Mouse (Mus musculus) urinary bladder, postnatal 10 days (tissue): ENCODE measurements at regions not wholly inside any gene's neighbourhood (a gene's known extent, or its start where the extent isn't known, plus 50 kb on each side); places are given as distances from the start of the nearest gene placed in this dataset.

ENCODE experiments used
- DNase-seq: peaks from one replicate; pipeline ENCODE4 v3.0.0; 2022; ENCODE audit warnings: low spot score

GRCm38 (mm10) chr16:20800038-20800437, 65.7 kb upstream of the Thpo start:
- no peak for DNase-seq

- no peak for DNase-seq
These were observed 63.8 kb upstream of the Thpo start for GRCm38 (mm10) chr16:20798115-20798514.

- no peak for DNase-seq
These were observed 60.4 kb upstream of the Thpo start for GRCm38 (mm10) chr16:20794721-20795120.
